Comparison of ENCODE assay signal across 8 mouse cellular contexts in the genomic region with DNA sequence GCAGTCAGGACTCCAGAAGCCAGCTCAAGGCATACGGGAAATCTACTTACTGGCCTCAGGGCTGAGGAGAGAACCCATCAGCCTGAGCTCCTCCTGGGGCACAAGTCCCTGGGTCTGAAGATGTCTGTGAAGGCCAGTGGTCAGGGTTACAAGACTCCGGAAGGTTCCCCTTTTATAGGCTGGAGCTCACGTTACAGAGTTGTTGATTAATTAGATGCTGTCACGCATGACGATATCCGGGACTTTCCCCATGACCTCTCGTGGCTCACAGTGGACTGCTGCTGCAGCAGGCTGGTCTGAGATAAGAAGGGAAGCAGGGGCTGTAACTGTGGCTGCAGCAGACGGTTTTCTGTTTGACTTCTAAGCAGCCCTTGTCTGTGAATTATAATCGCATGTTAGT. TPM values are rescaled to one million over a fixed set of nuclear protein-coding genes. Genes with fewer than 3 reads are reported as not detected.
DNase-seq lines count a peak whose midpoint lies in the region; ATAC-seq and TF ChIP-seq lines count a peak whose summit lies in the region.

No protein-coding gene starts in this region.

- TF ChIP-seq RAD21 in MEL (IDR thresholded peaks at IDR 0.05; ENCODE audit: low read depth, low read length): no peak

- H3K27me3 ChIP-seq in MEL (ENCODE audit: control insufficient read depth in 1 of 2, insufficient read depth in 2 of 2, low read length in 2 of 2): no peaks in the 10 kb centered on the region
- peaks cover 14% of the 10 kb centered on the region for H3K27me3 ChIP-seq in liver, embryonic 12.5 days (replicated peaks)

- H3K9ac ChIP-seq in MEL (ENCODE audit: control insufficient read depth, low read depth, low read length, poor library complexity, severe bottlenecking): peak overlapping the region; percentile 51
- no peak overlapping the region for H3K9ac ChIP-seq in liver, embryonic 12.5 days

- peak; percentile 66 to 69 for TF ChIP-seq EP300 in MEL (IDR thresholded peaks at IDR 0.05; ENCODE audit: low read depth in 1 of 2, low read length in 2 of 2)

- H3K79me2 ChIP-seq in MEL (ENCODE audit: control insufficient read depth, insufficient read depth, low read length, poor library complexity): no peaks in the 10 kb centered on the region

- peaks cover 13 to 55% of the 10 kb centered on the region in 2 experiments for H3K4me1 ChIP-seq in MEL (ENCODE audit: control insufficient read depth in 1 of 2, insufficient read depth in 2 of 2, low read length in 2 of 2)
- peaks cover 21% of the 10 kb centered on the region for H3K4me1 ChIP-seq in brown adipose tissue, adult 24 weeks (ENCODE audit: control insufficient read depth, insufficient read depth, insufficient read length, low read length)
- peaks cover 70% of the 10 kb centered on the region for H3K4me1 ChIP-seq in liver, embryonic 12.5 days

- H3K4me2 ChIP-seq in liver, embryonic 12.5 days: peak overlapping the region; percentile 55

- no peak for TF ChIP-seq POLR2A in MEL (IDR thresholded peaks at IDR 0.05; ENCODE audit: control insufficient read depth in 1 of 2, insufficient read depth in 1 of 2, low read depth in 1 of 2, low read length in 2 of 2, poor library complexity in 1 of 2)

- no peak for TF ChIP-seq CTCF in MEL (IDR thresholded peaks at IDR 0.05 in 2 of 3, conservative IDR thresholded peaks at IDR 0.05 in 1 of 3; ENCODE audit: control insufficient read depth in 1 of 3, insufficient read depth in 1 of 3, low read depth in 2 of 3, low read length in 3 of 3, poor library complexity in 1 of 3, severe bottlenecking in 1 of 3)
- no peak for TF ChIP-seq CTCF in layer of hippocampus, adult 2 months (conservative IDR thresholded peaks at IDR 0.05)

- 4% methylated on average over 9 of the region's 9 CpGs for WGBS in liver, embryonic 12.5 days (ENCODE audit: insufficient replicate concordance)

- H3K9me3 ChIP-seq in MEL (replicated peaks; ENCODE audit: insufficient read depth, low read length): no peaks in the 10 kb centered on the region
- no peaks in the 10 kb centered on the region for H3K9me3 ChIP-seq in liver, embryonic 12.5 days (replicated peaks)

- H3K36me3 ChIP-seq in MEL (ENCODE audit: control insufficient read depth in 1 of 2, insufficient read depth in 2 of 2, low read length in 2 of 2): peaks cover 0 to 23% of the 10 kb centered on the region in 2 experiments; a peak in 2 of 4 replicates
- H3K36me3 ChIP-seq in liver, embryonic 12.5 days: no peaks in the 10 kb centered on the region

- peak overlapping the region; percentile 52 to 55 for H3K4me3 ChIP-seq in MEL (ENCODE audit: control insufficient read depth in 1 of 2, insufficient read depth in 1 of 2, low read depth in 2 of 2, low read length in 2 of 2)
- H3K4me3 ChIP-seq in brown adipose tissue, adult 24 weeks (ENCODE audit: insufficient read depth, low read depth, low read length): peak overlapping the region; percentile 62
- peak overlapping the region; percentile 21 for H3K4me3 ChIP-seq in liver, embryonic 12.5 days
- no peak overlapping the region for H3K4me3 ChIP-seq in layer of hippocampus, adult 2 months

- peak; percentile 75 for DNase-seq in MEL (ENCODE audit: low read depth, low spot score)
- peak; percentile 91 for DNase-seq in induced T-regulatory cell, adult 2 months (ENCODE audit: low read depth)
- peak; percentile 67 for DNase-seq in skeletal muscle tissue, adult 2 months (ENCODE audit: low read depth, low spot score)
- no peak for DNase-seq in layer of hippocampus, adult 2 months (ENCODE audit: low spot score in 2 of 2)
- no peak for DNase-seq in left cerebral cortex, postnatal 4 days
- DNase-seq in testis, postnatal 10 days (ENCODE audit: low spot score): no peak

- peak overlapping the region; percentile 28 for H3K27ac ChIP-seq in MEL (ENCODE audit: control insufficient read depth, low read depth, low read length)
- peak overlapping the region; percentile 93 for H3K27ac ChIP-seq in brown adipose tissue, adult 24 weeks (replicated peaks; ENCODE audit: low read depth, low read length)
- peak overlapping the region; percentile 49 for H3K27ac ChIP-seq in liver, embryonic 12.5 days
- H3K27ac ChIP-seq in layer of hippocampus, adult 2 months: no peak overlapping the region; the same call in 1 of the 2 replicates

- peak; percentile 49 for ATAC-seq in liver, embryonic 12.5 days

- intact Hi-C loops in left cerebral cortex, postnatal 4 days (cut with DNase I): no loop called here

TF ChIP-seq in MEL, 35 proteins besides CTCF, POLR2A, EP300 and RAD21:
- TF ChIP-seq TAL1 (IDR thresholded peaks at IDR 0.05; ENCODE audit: low read length) (peak; percentile 70), ETS1 (IDR thresholded peaks at IDR 0.05; ENCODE audit: low read depth, low read length) (peak; percentile 69), SMC3 (IDR thresholded peaks at IDR 0.05; ENCODE audit: low read depth, low read length) (no peak), MYC (IDR thresholded peaks at IDR 0.05; ENCODE audit: low read depth, low read length) (0 out of 2 replicates have a peak, but pooled peaks have one; percentile 9), MEF2A (IDR thresholded peaks at IDR 0.05; ENCODE audit: extremely low read depth, insufficient replicate concordance, low read depth, low read length, poor library complexity, severe bottlenecking) (no peak), CHD2 (IDR thresholded peaks at IDR 0.05; ENCODE audit: low read length) (no peak), POLR2AphosphoS2 (IDR thresholded peaks at IDR 0.05; ENCODE audit: low read length) (no peak), RCOR1 (IDR thresholded peaks at IDR 0.05; ENCODE audit: low read depth, low read length) (no peak; the same call in 1 of the 2 replicates), TBP (IDR thresholded peaks at IDR 0.05; ENCODE audit: low read depth, low read length) (no peak), CHD1 (IDR thresholded peaks at IDR 0.05; ENCODE audit: low read depth, low read length) (no peak), ZMIZ1 (IDR thresholded peaks at IDR 0.05; ENCODE audit: low read depth, low read length) (no peak), SIN3A (IDR thresholded peaks at IDR 0.05; ENCODE audit: low read length) (no peak), KAT2A (conservative IDR thresholded peaks at IDR 0.05; ENCODE audit: low read depth, low read length) (no peak), BHLHE40 (IDR thresholded peaks at IDR 0.05; ENCODE audit: borderline replicate concordance, low read depth, low read length) (peak; percentile 80; the same call in 1 of the 2 replicates), ZNF384 (IDR thresholded peaks at IDR 0.05; ENCODE audit: low read depth, low read length) (no peak), ELF1 (IDR thresholded peaks at IDR 0.05; ENCODE audit: low read depth, low read length) (no peak), UBTF (IDR thresholded peaks at IDR 0.05; ENCODE audit: borderline replicate concordance, insufficient read depth, low read depth, low read length) (no peak), USF2 (IDR thresholded peaks at IDR 0.05; ENCODE audit: borderline replicate concordance in 1 of 2, insufficient read depth in 1 of 2, low read depth in 1 of 2, low read length in 2 of 2) (no peak), TCF12 (IDR thresholded peaks at IDR 0.05; ENCODE audit: low read depth, low read length) (peak; percentile 62), HCFC1 (IDR thresholded peaks at IDR 0.05; ENCODE audit: low read depth, low read length) (no peak), GATA1 (IDR thresholded peaks at IDR 0.05; ENCODE audit: low read depth, low read length) (peak; percentile 55; the same call in 1 of the 2 replicates), E2F4 (IDR thresholded peaks at IDR 0.05; ENCODE audit: borderline replicate concordance, low read depth, low read length) (no peak), JUND (IDR thresholded peaks at IDR 0.05; ENCODE audit: low read depth, low read length) (no peak), MXI1 (IDR thresholded peaks at IDR 0.05; ENCODE audit: low read depth, low read length) (no peak), GABPA (IDR thresholded peaks at IDR 0.05; ENCODE audit: low read depth, low read length) (no peak), NELFE (IDR thresholded peaks at IDR 0.05; ENCODE audit: low read depth, low read length) (no peak), NRF1 (IDR thresholded peaks at IDR 0.05; ENCODE audit: insufficient read depth, low read depth, low read length, poor library complexity, severe bottlenecking) (no peak), ZKSCAN1 (IDR thresholded peaks at IDR 0.05; ENCODE audit: low read depth, low read length) (no peak)

RNA-seq across cellular contexts. Expression of a gene that starts 1.2 kb away (rescaled TPM):
- total RNA-seq in MEL (2012; rRNA removed): 0.92 and 1.3 TPM in 2 replicates
- 1 to 10 TPM in 1 of 2 experiments, not detected in 1; 3.3 TPM for polyA plus RNA-seq in MEL (2012; ENCODE audit: insufficient read depth in 1 of 2, insufficient read length in 2 of 2, low read depth in 1 of 2, low replicate concordance in 2 of 2, missing spikeins in 1 of 2)
- polyA plus RNA-seq in brown adipose tissue, adult 24 weeks (2012; ENCODE audit: insufficient read depth, insufficient read length, missing spikeins): 2.0 and 2.5 TPM in 2 replicates
- 3.4 and 3.7 TPM in 2 replicates for polyA plus RNA-seq in liver, embryonic 12.5 days (2016; fragmentation: Nextera tagmentation; extraction: Ambion mirVana)
- total RNA-seq in layer of hippocampus, adult 2 months (2021): under 1 TPM; 0.44 to 0.92 TPM
- total RNA-seq in left cerebral cortex, postnatal 4 days (2021): under 1 TPM; 0.34 to 0.56 TPM

RNA-seq across cellular contexts. Expression of a gene that starts 28.8 kb away (rescaled TPM):
- total RNA-seq in MEL (2012; rRNA removed): 40.0 and 47.9 TPM in 2 replicates
- 10 to 100 TPM; 33.8 to 98.3 TPM for polyA plus RNA-seq in MEL (2012; ENCODE audit: insufficient read depth in 1 of 2, insufficient read length in 2 of 2, low read depth in 1 of 2, low replicate concordance in 2 of 2, missing spikeins in 1 of 2)
- 11.0 and 11.6 TPM in 2 replicates for polyA plus RNA-seq in brown adipose tissue, adult 24 weeks (2012; ENCODE audit: insufficient read depth, insufficient read length, missing spikeins)
- polyA plus RNA-seq in liver, embryonic 12.5 days (2016; fragmentation: Nextera tagmentation; extraction: Ambion mirVana): 28.5 and 29.0 TPM in 2 replicates
- 10 to 100 TPM; 37.1 to 39.0 TPM for total RNA-seq in layer of hippocampus, adult 2 months (2021)
- total RNA-seq in left cerebral cortex, postnatal 4 days (2021): 10 to 100 TPM; 54.7 to 56.0 TPM

RNA-seq across cellular contexts. Expression of a gene that starts 34.2 kb away (rescaled TPM):
- 4.2 and 6.4 TPM in 2 replicates for total RNA-seq in MEL (2012; rRNA removed)
- 1 to 10 TPM in 1 of 2 experiments, not detected in 1; 9.0 TPM for polyA plus RNA-seq in MEL (2012; ENCODE audit: insufficient read depth in 1 of 2, insufficient read length in 2 of 2, low read depth in 1 of 2, low replicate concordance in 2 of 2, missing spikeins in 1 of 2)
- polyA plus RNA-seq in brown adipose tissue, adult 24 weeks (2012; ENCODE audit: insufficient read depth, insufficient read length, missing spikeins): 1.3 and 4.0 TPM in 2 replicates
- polyA plus RNA-seq in liver, embryonic 12.5 days (2016; fragmentation: Nextera tagmentation; extraction: Ambion mirVana): 2.3 and 3.4 TPM in 2 replicates
- total RNA-seq in layer of hippocampus, adult 2 months (2021): 10 to 100 TPM; 15.1 to 15.4 TPM
- 1 to 10 TPM; 7.6 to 7.7 TPM for total RNA-seq in left cerebral cortex, postnatal 4 days (2021)

Comparison
In these comparisons a context has a peak if more than half of its experiments do, and no peak if none do; other contexts are left out.
1. DNase-seq: peak in MEL (single experiment), induced T-regulatory cell, adult 2 months (single experiment) and skeletal muscle tissue, adult 2 months (single experiment); none in layer of hippocampus, adult 2 months (0 of 2), left cerebral cortex, postnatal 4 days (single experiment) and testis, postnatal 10 days (single experiment).